Mouse (Mus musculus) megakaryocyte, embryonic 14.5 days (primary cell): Measurements from ENCODE around the gene Abhd8. TPM values are rescaled to one million over a fixed set of nuclear protein-coding genes. Genes with fewer than 3 reads are reported as not detected.
A peak's percentile ranks its signal among the peaks of the same experiment; 100 is the strongest.

Source experiments
- H3K27me3 ChIP-seq: replicated peaks from 2 replicates; pipeline ENCODE3; 2012; ENCODE audit warnings: inconsistent platforms
- H3K36me3 ChIP-seq: replicated peaks from 2 replicates; pipeline ENCODE3; 2012; ENCODE audit warnings: low read length, inconsistent platforms, mixed read lengths
- H3K4me1 ChIP-seq: 2 replicates; pipeline ENCODE4 v1.6.1; 2012; ENCODE audit warnings: inconsistent platforms
- H3K4me3 ChIP-seq: replicated peaks from 2 replicates; pipeline ENCODE3; 2012; ENCODE audit warnings: moderate library complexity, mild to moderate bottlenecking, inconsistent platforms
- H3K9me3 ChIP-seq: 2 replicates; pipeline ENCODE4 v1.6.1; 2012; ENCODE audit warnings: inconsistent platforms
- FLI1 ChIP-seq: IDR thresholded peaks from 2 replicates; pipeline ENCODE4 v1.6.1; 2012; ENCODE audit warnings: low read length, inconsistent platforms, mixed read lengths
- GATA1 ChIP-seq: IDR thresholded peaks from 3 replicates; pipeline ENCODE4 v1.6.1; 2012; ENCODE audit warnings: mixed read lengths, low read length, inconsistent platforms, borderline replicate concordance
- polyA plus RNA-seq: library from polyadenylated mRNA; stranded (reverse); fragments of >175 nt; gene quantifications from 2 replicates; pipeline ENCODE4 v1.2.3, GENCODE M21; 2012; ENCODE audit warnings: low replicate concordance; ENCODE audit not compliant: insufficient read depth

Abhd8 gene
- 8.9 and 22.6 TPM in 2 replicates for polyA plus RNA-seq

DNA sequence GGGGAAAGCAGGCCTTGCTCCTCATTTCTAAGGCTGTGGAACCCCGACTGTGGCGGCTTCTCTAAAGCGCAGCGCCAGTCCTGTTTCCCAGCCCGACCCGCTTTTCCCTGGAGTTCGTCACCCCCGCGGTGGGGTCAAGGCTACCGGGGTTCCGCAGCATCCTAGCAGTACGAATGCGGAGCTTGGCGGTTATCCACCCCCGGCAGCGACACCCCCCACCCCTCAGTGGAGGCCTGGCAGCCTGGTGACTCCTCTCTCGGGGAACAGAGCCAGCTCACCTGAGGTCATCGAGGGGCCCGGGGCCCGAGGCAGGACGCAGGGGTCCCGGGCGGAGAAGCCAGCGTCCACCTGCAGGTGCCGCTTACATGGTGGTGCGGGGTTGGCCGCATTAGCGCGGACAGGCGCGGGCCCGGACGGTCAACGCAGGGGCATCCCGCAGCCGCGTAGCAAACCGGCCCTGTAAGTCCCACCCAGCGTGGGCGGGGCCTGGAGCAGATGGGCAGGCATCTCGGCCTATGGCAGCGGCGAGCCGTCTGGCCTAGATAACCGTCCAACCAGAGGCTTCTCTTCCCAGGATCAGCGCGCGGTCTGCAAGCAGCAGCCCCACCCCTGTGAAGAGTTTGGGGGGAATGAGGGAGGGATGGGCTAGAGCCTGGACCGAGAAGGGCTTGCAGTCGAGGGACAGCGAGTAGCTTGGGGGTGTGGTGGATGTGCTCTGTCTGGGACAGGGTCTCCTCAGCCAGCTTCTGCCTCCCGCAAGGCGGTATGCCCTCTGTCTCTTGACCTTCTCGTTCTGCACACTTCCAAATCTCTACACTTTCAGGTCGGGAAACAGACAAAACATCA is at the start of gene Abhd8:
TSS of gene Abhd8 (minus strand) at position 468 of the 846 bp plus-strand sequence.
- Histone ChIP-seq H3K4me1 (peaks cover 48% of the 10 kb centered on the region), H3K9me3 (no peaks in the 10 kb centered on the region), H3K27me3 (no peaks in the 10 kb centered on the region), H3K36me3 (peaks cover 47% of the 10 kb centered on the region), H3K4me3 (peak within 1 kb of the TSS; percentile 96)
- TF ChIP-seq GATA1 (0 out of 3 replicates have a peak, but pooled peaks have one; percentile 35), FLI1 (no peak)

- peak within 1 kb of the TSS; percentile 84 for H3K4me3 ChIP-seq
- no peaks in the 10 kb centered on the region for H3K36me3 ChIP-seq
- TF ChIP-seq FLI1 (no peak), GATA1 (no peak)
- peaks cover 57% of the 10 kb centered on the region for H3K4me1 ChIP-seq
- H3K9me3 ChIP-seq: no peaks in the 10 kb centered on the region
- H3K27me3 ChIP-seq: peaks cover 49% of the 10 kb centered on the region
These were observed 48.2 kb upstream of the Abhd8 start, which contains the start of gene Plvap for GRCm38 (mm10) chr8:71511644-71512043. Gene Plvap, minus strand, starts transcription at chr8:71511752.

- Histone ChIP-seq H3K4me1 (peaks cover 69% of the 10 kb centered on the region), H3K36me3 (no peaks in the 10 kb centered on the region), H3K27me3 (peaks cover 73% of the 10 kb centered on the region), H3K9me3 (no peaks in the 10 kb centered on the region), H3K4me3 (no peak overlapping the region)
- TF ChIP-seq FLI1: no peak
- no peak for TF ChIP-seq GATA1
These were observed 45.9 kb upstream of the Abhd8 start for GRCm38 (mm10) chr8:71509316-71509715.

DNA sequence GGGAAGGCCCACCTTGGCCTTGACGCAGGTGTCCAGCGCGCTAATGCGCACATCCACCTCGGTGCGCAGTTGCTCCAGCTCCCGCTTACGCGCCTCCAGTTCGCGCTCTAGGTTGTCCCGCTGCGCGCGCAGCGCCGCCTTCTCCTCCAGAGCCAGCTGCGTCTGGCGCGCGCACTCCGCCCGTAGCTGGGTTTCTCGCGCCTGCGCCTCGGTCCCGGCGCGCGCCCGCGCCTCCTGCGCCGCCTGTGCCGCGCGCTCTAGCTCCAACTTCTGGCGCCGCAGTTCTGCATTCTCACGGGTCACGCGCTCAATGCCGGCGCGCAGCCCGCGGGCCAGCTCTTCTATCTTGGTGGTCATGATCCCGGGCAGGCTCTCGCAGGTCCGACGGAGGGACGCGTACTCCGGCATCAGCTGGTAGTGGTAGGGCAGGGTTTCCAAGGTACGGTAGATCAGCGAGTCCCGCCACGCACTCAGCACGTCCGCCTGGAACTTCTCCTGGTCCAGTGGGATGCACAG is 44.2 kb upstream of the Abhd8 start:
- no peak for TF ChIP-seq FLI1
- TF ChIP-seq GATA1: no peak
- H3K4me3 ChIP-seq: peak overlapping the region; percentile 84
- no peaks in the 10 kb centered on the region for H3K36me3 ChIP-seq
- H3K4me1 ChIP-seq: peaks cover 67% of the 10 kb centered on the region
- peaks cover 76% of the 10 kb centered on the region for H3K27me3 ChIP-seq
- H3K9me3 ChIP-seq: no peaks in the 10 kb centered on the region

DNA sequence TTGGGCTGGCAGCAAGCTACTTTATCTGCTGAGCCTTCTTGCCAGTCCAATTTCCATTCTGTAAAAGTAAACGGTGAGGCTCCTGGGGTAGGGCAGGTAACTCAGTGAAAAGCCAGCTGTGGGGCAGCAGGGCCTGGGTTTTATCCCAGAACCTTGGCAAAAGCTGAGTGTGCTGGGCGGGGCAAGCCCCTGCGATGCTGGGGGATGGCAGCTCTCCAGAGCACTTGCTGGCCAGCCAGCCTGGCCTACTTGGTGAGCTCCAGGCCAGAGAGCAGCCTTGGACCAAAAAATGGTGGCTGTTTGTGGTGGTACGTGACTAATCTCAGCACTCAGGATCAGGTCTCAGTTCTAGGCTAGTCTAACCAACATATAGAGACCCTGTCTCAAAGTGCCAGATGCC is 42.5 kb upstream of the Abhd8 start:
- TF ChIP-seq GATA1 (no peak), FLI1 (no peak)
- Histone ChIP-seq H3K27me3 (peaks cover 69% of the 10 kb centered on the region), H3K36me3 (no peaks in the 10 kb centered on the region), H3K9me3 (no peaks in the 10 kb centered on the region), H3K4me3 (no peak overlapping the region), H3K4me1 (peaks cover 53% of the 10 kb centered on the region)

- H3K36me3 ChIP-seq: no peaks in the 10 kb centered on the region
- H3K27me3 ChIP-seq: peaks cover 65% of the 10 kb centered on the region
- H3K4me3 ChIP-seq: no peak overlapping the region
- H3K9me3 ChIP-seq: no peaks in the 10 kb centered on the region
- H3K4me1 ChIP-seq: peaks cover 57% of the 10 kb centered on the region
- TF ChIP-seq GATA1 (no peak), FLI1 (no peak)
These were observed 41.9 kb upstream of the Abhd8 start for GRCm38 (mm10) chr8:71505326-71505725.

GRCm38 (mm10) chr8:71504349-71504748 is 40.9 kb upstream of the Abhd8 start:
- TF ChIP-seq FLI1 (no peak), GATA1 (no peak)
- no peaks in the 10 kb centered on the region for H3K9me3 ChIP-seq
- peaks cover 56% of the 10 kb centered on the region for H3K4me1 ChIP-seq
- H3K36me3 ChIP-seq: no peaks in the 10 kb centered on the region
- no peak overlapping the region for H3K4me3 ChIP-seq
- peaks cover 55% of the 10 kb centered on the region for H3K27me3 ChIP-seq

DNA sequence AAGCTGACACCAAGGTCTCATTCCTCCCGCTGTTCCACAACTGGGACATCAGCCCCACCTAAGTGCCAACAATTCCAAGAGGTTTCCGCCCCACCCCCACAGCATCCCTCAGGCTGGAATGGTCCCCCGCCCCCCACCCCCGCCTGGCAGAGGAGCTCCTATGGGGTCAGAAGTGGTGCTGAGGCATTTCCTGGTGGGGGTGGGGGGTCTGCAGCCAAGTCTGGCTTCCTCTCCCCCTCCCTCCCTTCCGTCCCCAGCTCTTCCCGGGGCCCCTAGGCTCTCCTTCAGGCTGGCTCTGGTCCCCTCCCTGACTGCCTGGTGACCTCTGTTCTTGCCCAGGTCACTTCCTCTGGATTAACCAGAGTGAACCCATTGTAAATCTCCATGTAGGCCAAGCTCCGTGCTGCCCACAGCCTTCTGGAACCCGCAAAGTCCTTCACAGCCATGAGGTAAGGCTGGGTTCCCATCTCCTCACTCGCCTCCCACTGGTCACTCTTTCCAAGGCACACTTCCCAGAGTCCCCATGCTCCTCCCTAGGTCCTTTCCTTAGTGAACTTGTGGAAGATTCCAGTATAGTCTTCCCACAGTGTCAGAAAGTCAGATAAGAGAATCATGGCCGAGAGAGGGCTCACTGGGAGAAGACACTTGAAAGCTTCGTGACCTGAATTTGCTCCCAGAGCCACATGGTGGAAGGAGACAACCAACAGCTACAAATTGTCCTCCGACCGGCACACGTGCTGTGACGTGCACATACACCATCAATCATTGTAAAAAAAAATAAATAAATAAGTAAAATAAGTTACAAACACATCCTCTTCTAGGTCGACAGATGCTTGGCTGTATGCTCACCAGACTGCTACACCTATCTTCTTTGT is 35.6 kb upstream of the Abhd8 start:
- H3K4me1 ChIP-seq: peaks cover 64% of the 10 kb centered on the region
- peaks cover 6% of the 10 kb centered on the region for H3K27me3 ChIP-seq
- TF ChIP-seq GATA1: no peak
- TF ChIP-seq FLI1: no peak
- H3K4me3 ChIP-seq: no peak overlapping the region
- no peaks in the 10 kb centered on the region for H3K9me3 ChIP-seq
- H3K36me3 ChIP-seq: peaks cover 21% of the 10 kb centered on the region

DNA sequence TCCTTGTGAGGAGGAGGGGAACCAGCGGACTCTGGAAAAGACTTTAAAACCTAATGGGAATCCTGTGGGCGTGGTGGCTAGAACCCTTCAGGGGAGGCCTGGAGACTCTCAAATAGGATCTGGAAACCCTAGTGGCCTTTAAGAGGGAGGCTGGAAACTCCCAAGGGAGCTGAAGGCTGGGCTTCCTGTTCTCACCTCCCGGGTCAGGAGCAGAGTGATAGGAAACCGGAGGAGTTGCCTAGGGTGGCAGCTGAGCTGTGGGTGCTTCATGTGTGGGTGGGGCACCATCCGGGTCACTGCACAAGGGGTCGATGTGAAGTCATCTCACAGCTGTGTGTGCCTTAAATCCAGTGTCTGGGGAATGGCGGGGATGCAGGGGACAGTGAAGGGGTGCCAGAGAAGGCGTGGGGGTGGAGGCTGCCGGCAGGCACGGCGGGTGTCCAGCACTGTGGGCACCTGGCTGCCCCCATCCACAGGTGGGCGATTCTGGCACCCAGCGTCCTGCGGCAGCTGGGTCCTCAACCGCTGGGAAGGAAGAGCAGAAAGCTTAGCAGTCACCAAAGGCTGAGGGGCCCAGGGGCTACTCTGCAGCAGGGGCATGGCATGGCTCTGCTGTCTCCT is 34.5 kb upstream of the Abhd8 start:
- TF ChIP-seq GATA1 (no peak), FLI1 (no peak)
- Histone ChIP-seq H3K4me1 (peaks cover 63% of the 10 kb centered on the region), H3K4me3 (no peak overlapping the region), H3K36me3 (peaks cover 27% of the 10 kb centered on the region), H3K9me3 (no peaks in the 10 kb centered on the region), H3K27me3 (peaks cover 5% of the 10 kb centered on the region)
